Mouse (Mus musculus) MEL-GATA-1-ER (cell line): ENCODE results near the gene Camta1.

ENCODE experiments used
- DNase-seq: peaks from one replicate; pipeline ENCODE4 v3.0.0-alpha.2; 2012; ENCODE audit warnings: low read depth; ENCODE audit errors: extremely low read depth

The Camta1 gene

GRCm38 (mm10) chr4:151610266-151610665 is 251.4 kb downstream of the Camta1 start:
- DNase-seq = no peak

GRCm38 (mm10) chr4:151604907-151605306 is 256.8 kb downstream of the Camta1 start:
- no peak for DNase-seq

GRCm38 (mm10) chr4:151604481-151604880 is 257.2 kb downstream of the Camta1 start:
- no peak for DNase-seq

- no peak for DNase-seq
These were observed 258.1 kb downstream of the Camta1 start for GRCm38 (mm10) chr4:151603586-151603985.

- no peak for DNase-seq
These were observed 266.6 kb downstream of the Camta1 start for GRCm38 (mm10) chr4:151595116-151595515.

- no peak for DNase-seq
These were observed 268.6 kb downstream of the Camta1 start for GRCm38 (mm10) chr4:151593042-151593441.

DNA sequence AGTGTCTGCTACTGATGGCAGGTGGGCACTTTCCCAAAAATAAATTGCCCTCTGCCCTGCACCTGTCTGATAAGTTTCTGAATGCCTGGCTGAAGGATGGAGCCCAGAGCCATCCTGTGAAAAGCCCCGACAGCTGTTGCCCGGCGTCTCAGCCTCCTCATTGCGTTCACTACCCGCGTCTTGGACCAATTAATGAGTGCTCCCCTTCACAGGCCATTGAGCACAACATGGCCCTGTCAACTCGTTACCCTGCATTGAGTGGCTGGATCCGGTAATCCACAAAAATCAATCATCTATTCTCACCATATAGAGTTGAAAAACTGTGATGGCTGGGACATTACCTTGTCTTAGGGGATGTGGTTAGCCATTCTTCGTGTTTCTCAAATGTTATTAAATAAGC is 275.6 kb downstream of the Camta1 start:
- DNase-seq = no peak

DNA sequence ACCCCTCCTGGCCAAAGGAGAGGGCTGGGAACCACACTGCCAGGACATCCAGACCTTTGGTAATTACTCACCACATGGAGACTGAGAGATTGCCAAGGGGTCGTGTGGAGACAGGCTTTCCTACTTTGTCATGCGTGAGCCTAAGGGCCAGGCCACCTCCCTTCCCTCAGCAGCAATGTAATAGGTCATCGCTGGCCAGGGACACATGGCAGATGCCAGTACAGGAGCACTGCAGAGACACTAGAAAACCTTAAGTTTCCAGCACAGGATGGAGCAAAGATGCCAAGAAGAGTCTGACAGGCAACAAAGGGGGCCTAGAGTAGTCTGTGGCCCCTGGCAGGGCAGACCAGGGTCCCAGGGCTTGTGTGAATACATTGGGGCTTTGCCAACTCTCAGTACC is 283.7 kb downstream of the Camta1 start:
- DNase-seq = no peak

DNA sequence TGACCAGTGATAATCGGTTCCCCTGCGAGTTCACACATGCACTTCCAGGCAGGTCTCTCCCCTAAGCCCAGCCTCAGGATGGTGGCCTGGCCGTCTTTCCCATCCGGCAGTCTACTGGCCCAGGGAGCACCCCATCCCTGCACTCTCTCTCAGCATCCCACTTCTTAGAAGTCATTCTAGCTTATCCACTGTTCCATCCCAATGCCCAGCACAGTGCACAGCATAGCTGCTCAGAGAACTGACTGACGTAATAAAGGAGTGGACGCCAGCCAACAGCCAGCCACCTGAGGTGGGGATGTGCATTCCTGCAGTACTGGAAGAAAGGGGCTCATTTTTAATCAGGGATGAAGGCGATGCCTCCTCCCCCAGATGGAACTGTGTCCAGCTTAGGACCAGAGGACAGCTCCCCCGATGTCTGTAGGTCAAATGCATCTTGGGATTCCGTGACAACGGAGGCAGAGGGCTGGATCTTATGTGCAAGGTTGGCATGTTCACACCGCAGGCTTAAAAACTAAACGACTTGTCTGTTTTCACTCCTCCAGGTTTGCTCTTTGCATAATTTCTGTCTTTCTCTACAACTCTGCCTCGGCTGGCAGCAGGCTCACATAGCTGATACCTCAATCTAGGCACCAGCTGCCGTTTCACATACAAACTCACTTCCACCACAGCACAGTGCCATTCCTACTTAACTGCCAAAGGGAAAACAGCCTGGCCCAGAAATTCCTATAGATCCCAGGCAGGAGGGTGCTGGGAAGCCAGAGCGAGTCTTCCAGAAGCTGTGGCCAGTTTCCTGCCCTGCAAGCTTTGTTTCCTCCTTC is 285.2 kb downstream of the Camta1 start:
- no peak for DNase-seq

DNA sequence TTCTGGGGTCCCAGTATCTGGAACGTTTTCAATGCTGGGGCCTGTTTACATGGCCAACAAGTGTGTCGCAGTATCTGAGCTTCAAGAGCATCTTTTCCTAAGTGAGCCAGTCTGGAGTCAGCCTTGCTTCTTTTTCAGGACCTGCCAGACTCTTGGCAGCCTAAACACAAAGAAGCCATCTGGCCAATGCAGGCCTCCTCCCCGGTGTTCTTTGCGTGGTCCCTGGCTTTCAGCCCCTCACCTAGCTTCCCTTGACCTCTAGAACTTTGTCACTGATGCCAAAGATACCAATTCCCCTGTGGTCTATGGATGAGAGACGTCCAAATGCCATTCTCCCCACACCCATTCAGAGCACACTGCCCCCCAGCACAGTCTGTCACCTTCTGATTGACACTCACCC is 289.0 kb downstream of the Camta1 start:
- DNase-seq = no peak

DNA sequence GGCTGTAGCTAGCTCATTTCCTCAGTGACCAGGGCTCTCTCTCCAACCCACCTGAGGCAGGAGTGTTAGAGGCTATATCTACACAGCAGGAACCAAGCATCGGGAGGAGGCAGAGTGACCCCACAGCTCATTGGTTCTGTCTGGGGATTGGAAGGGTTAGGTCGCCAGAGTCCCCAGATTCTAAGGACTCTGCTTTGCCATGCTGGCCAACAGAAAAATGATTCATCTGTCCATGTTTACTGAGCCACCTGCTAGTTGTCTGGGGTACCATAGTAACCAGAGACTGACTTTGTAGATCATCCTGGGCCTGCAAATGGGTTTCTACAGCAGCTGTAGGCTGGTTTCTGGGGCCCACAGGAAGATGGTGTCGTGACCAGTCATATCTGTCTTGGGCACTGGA is 292.1 kb downstream of the Camta1 start:
- no peak for DNase-seq

DNA sequence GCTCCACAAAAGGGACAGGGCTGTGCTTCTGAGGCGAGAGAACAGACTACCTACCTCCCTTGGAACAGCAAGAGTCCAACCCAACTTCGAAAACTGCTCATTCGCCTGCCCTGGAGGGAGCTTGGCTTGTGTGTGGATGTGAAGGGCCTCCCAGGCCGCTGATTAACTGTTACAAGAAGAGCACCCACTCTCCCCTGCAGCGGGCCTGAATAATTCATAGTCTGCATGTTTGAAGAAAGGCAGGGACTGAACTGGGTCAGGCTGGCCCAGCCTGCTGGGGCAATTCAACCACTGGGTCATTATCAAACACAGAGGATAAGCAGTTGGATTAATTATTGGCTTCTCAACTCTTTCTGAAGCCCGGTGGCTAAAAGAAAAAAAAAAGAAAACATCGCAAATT is 292.8 kb downstream of the Camta1 start:
- no peak for DNase-seq

GRCm38 (mm10) chr4:151567105-151567504 is 294.6 kb downstream of the Camta1 start:
- no peak for DNase-seq

DNA sequence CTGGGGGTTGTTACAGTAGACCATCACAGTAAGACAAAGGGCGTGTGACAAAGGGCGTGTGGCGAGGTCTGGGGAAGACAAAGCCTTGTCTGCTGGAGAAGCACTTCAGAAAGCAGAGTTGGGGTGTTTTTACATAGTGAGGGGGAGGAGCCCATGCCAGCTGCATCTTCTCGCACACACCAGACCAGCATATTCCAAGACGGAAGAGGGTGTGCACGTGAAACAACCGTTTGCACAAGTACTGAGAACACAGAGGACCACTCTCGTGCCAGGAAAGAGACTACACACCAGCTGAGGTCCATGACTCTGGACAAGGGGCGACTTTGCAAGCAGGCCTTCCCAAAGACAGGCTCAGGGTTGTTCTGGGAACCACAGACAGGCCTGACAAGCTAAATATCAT is 306.2 kb downstream of the Camta1 start:
- no peak for DNase-seq

- no peak for DNase-seq
These were observed 312.2 kb downstream of the Camta1 start for GRCm38 (mm10) chr4:151549523-151549922.

DNA sequence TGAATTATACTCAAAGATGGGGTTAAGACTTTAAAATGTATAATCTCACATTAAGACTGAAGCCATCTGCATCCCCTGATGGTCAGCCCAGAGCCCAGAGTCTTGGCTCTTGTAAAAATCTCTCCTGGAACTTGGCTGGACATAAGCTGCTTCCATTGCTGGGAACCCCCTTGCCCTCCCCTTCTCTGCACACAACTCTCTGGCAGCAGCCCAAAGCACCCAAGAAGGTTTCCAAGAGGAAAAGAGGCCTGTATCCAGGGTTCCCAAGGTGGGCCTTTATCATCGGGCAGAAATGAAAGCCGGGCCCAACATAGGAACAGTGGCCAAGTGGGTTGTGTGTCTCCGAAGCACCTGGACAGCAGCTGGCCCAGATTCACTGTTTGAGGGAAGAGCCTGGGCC is 316.2 kb downstream of the Camta1 start:
- no peak for DNase-seq

GRCm38 (mm10) chr4:151544191-151544590 is 317.5 kb downstream of the Camta1 start:
- DNase-seq = no peak

DNA sequence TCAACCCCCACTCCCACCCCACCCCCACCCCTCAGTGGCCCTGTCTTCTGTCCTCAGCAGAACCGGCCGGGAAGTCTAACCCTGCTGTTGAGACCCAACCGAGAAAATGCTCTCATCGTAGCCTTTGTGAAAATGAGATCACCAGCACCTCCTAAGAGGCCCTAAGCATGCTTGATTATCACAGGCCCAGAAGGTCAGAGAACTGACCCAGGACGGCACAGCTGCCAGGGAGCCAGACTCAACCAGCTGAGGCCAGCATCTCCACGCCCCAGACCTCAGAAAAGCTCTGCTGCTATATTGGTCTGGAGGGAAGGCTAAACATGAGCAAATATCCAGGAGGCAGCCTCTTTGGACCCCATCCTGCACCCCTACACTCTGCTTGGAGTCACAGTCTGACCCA is 321.1 kb downstream of the Camta1 start:
- DNase-seq = no peak

- DNase-seq = no peak
These were observed 321.8 kb downstream of the Camta1 start for GRCm38 (mm10) chr4:151539881-151540280.

DNA sequence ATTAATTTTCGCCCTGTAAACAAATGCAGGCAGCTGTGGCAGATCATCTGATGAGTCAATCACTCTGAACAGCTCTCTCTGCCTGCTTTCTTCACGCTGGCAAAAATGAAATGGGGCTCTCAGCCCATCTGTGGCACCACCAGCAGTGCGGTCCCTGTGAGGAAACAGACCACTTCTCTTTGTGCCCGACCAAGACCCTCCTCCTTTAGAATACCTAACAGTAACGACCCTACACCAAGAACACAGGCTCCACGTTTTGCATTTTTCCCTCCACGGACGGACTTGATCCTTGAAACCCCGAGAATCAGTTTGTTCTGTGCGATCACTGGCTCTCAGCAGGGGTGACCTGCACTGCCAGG is 322.5 kb downstream of the Camta1 start:
- no peak for DNase-seq

DNA sequence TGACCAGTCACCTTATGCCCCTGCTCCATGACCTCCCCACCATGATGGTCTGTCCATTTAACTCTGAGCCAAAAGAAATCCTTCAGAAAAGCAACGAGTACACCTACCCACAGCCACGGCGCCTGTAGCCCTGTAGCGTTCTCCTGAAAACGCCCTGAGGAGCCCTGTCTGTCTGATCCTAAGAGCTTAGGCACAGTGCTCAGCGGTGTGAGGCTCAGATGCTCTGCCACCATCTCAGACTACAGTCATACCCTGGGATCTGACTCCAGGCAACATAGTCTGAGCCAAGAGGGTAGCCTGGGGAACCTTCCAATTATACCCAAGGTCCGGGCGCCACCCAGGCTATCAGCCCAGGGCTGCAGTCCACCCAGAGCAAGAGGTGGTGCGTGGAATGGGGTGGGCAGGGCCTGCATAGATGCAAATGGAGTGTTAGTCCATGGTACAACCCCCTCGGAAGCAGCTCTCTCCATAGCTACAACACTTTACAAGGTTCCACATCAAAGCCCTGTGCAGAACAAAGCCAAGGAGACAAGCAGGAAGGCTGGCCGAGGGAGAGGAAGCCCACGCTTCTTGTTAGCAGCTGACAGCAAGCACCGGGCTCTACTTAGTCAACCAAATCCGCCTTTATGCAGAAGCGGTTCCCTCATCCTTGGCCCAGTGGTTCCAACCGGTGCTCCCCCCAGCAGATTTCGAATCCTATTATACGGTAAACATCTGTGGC is 323.1 kb downstream of the Camta1 start:
- DNase-seq = no peak

DNA sequence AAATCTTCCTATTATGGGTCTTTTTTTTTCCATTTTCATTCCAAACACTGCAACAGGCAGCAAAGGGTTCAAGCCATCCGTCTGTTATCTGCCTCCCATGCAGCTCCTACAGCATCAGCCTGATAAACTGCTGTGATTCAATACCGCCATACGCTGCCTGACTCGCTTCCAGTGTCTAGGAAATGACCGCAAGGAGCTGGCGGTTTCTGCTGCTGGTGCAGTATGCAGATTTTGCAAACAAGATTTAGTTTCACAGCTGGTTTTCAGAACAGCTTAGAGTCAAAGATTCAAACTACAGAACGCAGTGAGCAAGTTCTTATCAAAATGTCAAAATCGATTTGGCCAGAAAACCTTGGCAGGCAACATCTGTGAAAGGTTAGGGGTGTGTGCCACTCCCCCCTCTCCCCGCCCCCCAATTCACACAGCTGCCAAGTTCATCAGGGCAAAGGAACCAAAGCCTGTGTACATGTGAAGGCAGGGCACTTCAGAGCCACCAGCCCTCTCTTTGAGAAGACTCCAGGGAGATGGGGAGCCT is 325.7 kb downstream of the Camta1 start:
- no peak for DNase-seq

DNA sequence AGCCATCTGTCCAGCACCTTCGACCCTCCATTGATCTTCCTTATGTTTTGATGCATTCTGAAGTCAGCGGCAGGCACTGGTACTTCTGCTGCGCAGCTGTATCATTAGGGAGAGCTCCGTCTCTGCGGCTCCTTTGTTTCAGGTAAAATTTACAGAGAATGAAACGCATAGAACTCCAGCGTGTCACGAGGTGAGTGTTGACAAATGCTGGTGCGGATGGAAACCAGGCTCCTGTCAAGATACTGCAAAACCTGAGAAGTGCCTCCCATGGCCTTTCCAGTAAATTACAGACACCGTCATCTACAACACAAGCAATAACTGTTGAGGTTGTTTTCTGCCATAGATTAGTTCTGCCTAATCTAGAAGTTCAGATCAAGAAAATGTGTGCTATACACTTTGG is 328.2 kb downstream of the Camta1 start:
- no peak for DNase-seq
